Mouse (Mus musculus) stomach, postnatal 0 days (tissue): ENCODE data around the gene Rhoq.

Source experiments
- CTCF ChIP-seq: IDR thresholded peaks from 2 replicates; pipeline ENCODE4 v1.5.1; 2016; ENCODE audit warnings: antibody characterized with exemption, low read depth, mild to moderate bottlenecking, moderate library complexity
- EP300 ChIP-seq: optimal IDR thresholded peaks from 2 replicates; pipeline ENCODE3; 2016; ENCODE audit warnings: antibody characterized with exemption

- TF ChIP-seq CTCF (no peak), EP300 (no peak)
Measured at GRCm38 (mm10) chr17:86968581-86968980, 5.7 kb downstream of the Rhoq start.
